Mouse (Mus musculus) hindbrain, embryonic 13.5 days (tissue): Measurements from ENCODE around the gene Lrrc46. TPM values are rescaled to one million over a fixed set of nuclear protein-coding genes. Genes with fewer than 3 reads are reported as not detected.
A peak's percentile ranks its signal among the peaks of the same experiment; 100 is the strongest.

ENCODE experiments used
- ATAC-seq: fragments of 200-750 bp; cut with Nextera tagmentation; 2 replicates; pipeline ENCODE4 v1.8.0; 2017; ENCODE audit warnings: moderate TSS enrichment; ENCODE audit not compliant: low FRiP score
- H3K27ac ChIP-seq: fragments of 300-500 bp; sonication (generic); 2 replicates; pipeline ENCODE4 v1.5.1; 2015; ENCODE audit warnings: inconsistent platforms, mild to moderate bottlenecking, moderate library complexity
- H3K27me3 ChIP-seq: fragments of 300-500 bp; sonication (generic); 2 replicates; pipeline ENCODE4 v1.6.1; 2015; ENCODE audit warnings: mild to moderate bottlenecking, inconsistent platforms
- H3K36me3 ChIP-seq: fragments of 300-500 bp; sonication (generic); 2 replicates; pipeline ENCODE4 v1.6.1; 2015; ENCODE audit warnings: mild to moderate bottlenecking, inconsistent platforms
- H3K4me1 ChIP-seq: fragments of 300-500 bp; sonication (generic); replicated peaks from 2 replicates; pipeline ENCODE4 v1.6.1; 2015; ENCODE audit warnings: inconsistent platforms
- H3K4me2 ChIP-seq: fragments of 300-500 bp; sonication (generic); 2 replicates; pipeline ENCODE4 v1.6.1; 2015; ENCODE audit warnings: inconsistent platforms, mild to moderate bottlenecking, moderate library complexity
- H3K4me3 ChIP-seq: fragments of 300-500 bp; sonication (generic); 2 replicates; pipeline ENCODE4 v1.5.1; 2015; ENCODE audit warnings: mild to moderate bottlenecking, inconsistent platforms
- H3K9ac ChIP-seq: fragments of 300-500 bp; sonication (generic); 2 replicates; pipeline ENCODE4 v1.6.1; 2015; ENCODE audit warnings: mild to moderate bottlenecking, inconsistent platforms
- H3K9me3 ChIP-seq: fragments of 300-500 bp; sonication (generic); 2 replicates; pipeline ENCODE4 v1.6.1; 2016; ENCODE audit warnings: inconsistent platforms
- WGBS: fragments of 180-500 bp; shearing (Covaris S2); methylation state at CpG from one replicate; pipeline ENCODE4 v1.1.7; 2015; 5-methylcytosine and 5-hydroxymethylcytosine counted together
- polyA plus RNA-seq: library from polyadenylated mRNA; unstranded; fragments of >200 nt; fragmentation: Nextera tagmentation; extraction: Ambion mirVana; gene quantifications from 2 replicates; pipeline ENCODE4 v1.2.1, GENCODE M21; 2015

Lrrc46 gene
- polyA plus RNA-seq, 1 experiment from 2014 or later, result 5.6 TPM

- H3K36me3 ChIP-seq, result peaks cover 43% of the 10 kb centered on the region
- no peak overlapping the region for H3K9ac ChIP-seq
- H3K9me3 ChIP-seq, result no peaks in the 10 kb centered on the region
- no peak for ATAC-seq
- H3K4me1 ChIP-seq, result no peaks in the 10 kb centered on the region
- H3K27me3 ChIP-seq, result no peaks in the 10 kb centered on the region
- no peak overlapping the region for H3K27ac ChIP-seq
- H3K4me2 ChIP-seq, result no peak overlapping the region
- WGBS, result 47% methylated on average over 22 of the region's 22 CpGs
- H3K4me3 ChIP-seq, result no peak overlapping the region
Measured at GRCm38 (mm10) chr11:97066656-97067360, 25.6 kb upstream of the Lrrc46 start.

GRCm38 (mm10) chr11:97065538-97066295 lies 24.5 kb upstream of the Lrrc46 start:
- 89% methylated on average over 12 of the region's 12 CpGs for WGBS
- H3K36me3 ChIP-seq, result peaks cover 53% of the 10 kb centered on the region
- no peak overlapping the region for H3K27ac ChIP-seq
- H3K9ac ChIP-seq, result no peak overlapping the region
- H3K4me3 ChIP-seq, result no peak overlapping the region
- no peak for ATAC-seq
- H3K27me3 ChIP-seq, result no peaks in the 10 kb centered on the region
- no peak overlapping the region for H3K4me2 ChIP-seq
- H3K4me1 ChIP-seq, result no peaks in the 10 kb centered on the region
- H3K9me3 ChIP-seq, result no peaks in the 10 kb centered on the region

- H3K4me1 ChIP-seq, result no peaks in the 10 kb centered on the region
- peaks cover 72% of the 10 kb centered on the region for H3K36me3 ChIP-seq
- 94% methylated on average over 3 of the region's 3 CpGs for WGBS
- H3K4me3 ChIP-seq, result no peak overlapping the region
- H3K27me3 ChIP-seq, result no peaks in the 10 kb centered on the region
- H3K9ac ChIP-seq, result no peak overlapping the region
- no peak for ATAC-seq
- peak overlapping the region; percentile 25; the same call in 1 of the 2 replicates for H3K27ac ChIP-seq
- H3K9me3 ChIP-seq, result no peaks in the 10 kb centered on the region
- no peak overlapping the region for H3K4me2 ChIP-seq
Measured at GRCm38 (mm10) chr11:97063921-97064295, 22.7 kb upstream of the Lrrc46 start.

GRCm38 (mm10) chr11:97063274-97063920 lies 22.2 kb upstream of the Lrrc46 start:
- H3K4me1 ChIP-seq, result no peaks in the 10 kb centered on the region
- H3K36me3 ChIP-seq, result peaks cover 72% of the 10 kb centered on the region
- no peaks in the 10 kb centered on the region for H3K9me3 ChIP-seq
- no peak overlapping the region for H3K4me2 ChIP-seq
- ATAC-seq, result no peak
- H3K9ac ChIP-seq, result no peak overlapping the region; the same call in 1 of the 2 replicates
- 49% methylated on average over 9 of the region's 9 CpGs for WGBS
- H3K27me3 ChIP-seq, result no peaks in the 10 kb centered on the region
- H3K27ac ChIP-seq, result peak overlapping the region; percentile 25; the same call in 1 of the 2 replicates
- H3K4me3 ChIP-seq, result no peak overlapping the region

GRCm38 (mm10) chr11:97052219-97052646 lies 11.0 kb upstream of the Lrrc46 start:
- peaks cover 29% of the 10 kb centered on the region for H3K4me1 ChIP-seq
- ATAC-seq, result no peak
- H3K4me2 ChIP-seq, result peak overlapping the region; percentile 98
- H3K27ac ChIP-seq, result no peak overlapping the region
- H3K4me3 ChIP-seq, result no peak overlapping the region
- no peaks in the 10 kb centered on the region for H3K9me3 ChIP-seq
- 43% methylated on average over 11 of the region's 11 CpGs for WGBS
- peaks cover 60% of the 10 kb centered on the region for H3K36me3 ChIP-seq
- H3K27me3 ChIP-seq, result no peaks in the 10 kb centered on the region
- H3K9ac ChIP-seq, result peak overlapping the region; percentile 91; the same call in 1 of the 2 replicates

GRCm38 (mm10) chr11:97050944-97051586 lies 9.9 kb upstream of the Lrrc46 start:
- Histone ChIP-seq H3K4me3 (peak overlapping the region; percentile 78), H3K4me1 (peaks cover 29% of the 10 kb centered on the region), H3K4me2 (peak overlapping the region; percentile 98), H3K9me3 (no peaks in the 10 kb centered on the region), H3K9ac (peak overlapping the region; percentile 91), H3K27ac (peak overlapping the region; percentile 83), H3K27me3 (no peaks in the 10 kb centered on the region), H3K36me3 (peaks cover 56% of the 10 kb centered on the region)
- peak; percentile 11; the same call in 1 of the 2 replicates for ATAC-seq
- WGBS, result 22% methylated on average over 13 of the region's 13 CpGs

GRCm38 (mm10) chr11:97050216-97050943 lies 9.2 kb upstream of the Lrrc46 start, which contains the start of gene Osbpl7:
Gene Osbpl7 (plus strand): TSS chr11:97050628.
- H3K4me2 ChIP-seq, result peak within 1 kb of the TSS; percentile 98
- 6% methylated on average over 18 of the region's 18 CpGs for WGBS
- no peaks in the 10 kb centered on the region for H3K9me3 ChIP-seq
- ATAC-seq, result peak; percentile 82
- peak within 1 kb of the TSS; percentile 91 for H3K9ac ChIP-seq
- H3K36me3 ChIP-seq, result peaks cover 54% of the 10 kb centered on the region
- H3K27ac ChIP-seq, result peak within 1 kb of the TSS; percentile 83
- H3K27me3 ChIP-seq, result no peaks in the 10 kb centered on the region
- peak within 1 kb of the TSS; percentile 78 for H3K4me3 ChIP-seq
- H3K4me1 ChIP-seq, result peaks cover 29% of the 10 kb centered on the region

- Histone ChIP-seq H3K36me3 (peaks cover 52% of the 10 kb centered on the region), H3K4me2 (no peak overlapping the region), H3K27ac (no peak overlapping the region), H3K9ac (peak overlapping the region; percentile 91; the same call in 1 of the 2 replicates), H3K27me3 (no peaks in the 10 kb centered on the region), H3K9me3 (no peaks in the 10 kb centered on the region), H3K4me3 (no peak overlapping the region), H3K4me1 (peaks cover 29% of the 10 kb centered on the region)
- 83% methylated on average over 6 of the region's 6 CpGs for whole genome bisulfite sequencing
- ATAC-seq, result no peak
Measured at GRCm38 (mm10) chr11:97049492-97050085, 8.4 kb upstream of the Lrrc46 start.

- H3K4me2 ChIP-seq, result no peak overlapping the region
- peaks cover 50% of the 10 kb centered on the region for H3K36me3 ChIP-seq
- H3K27me3 ChIP-seq, result no peaks in the 10 kb centered on the region
- ATAC-seq, result no peak
- H3K4me1 ChIP-seq, result peaks cover 31% of the 10 kb centered on the region
- H3K9me3 ChIP-seq, result no peaks in the 10 kb centered on the region
- no peak overlapping the region for H3K4me3 ChIP-seq
- WGBS, result 86% methylated on average over 8 of the region's 8 CpGs
- no peak overlapping the region for H3K27ac ChIP-seq
- H3K9ac ChIP-seq, result no peak overlapping the region
Measured at GRCm38 (mm10) chr11:97048090-97048650, 7.0 kb upstream of the Lrrc46 start.

GRCm38 (mm10) chr11:97045861-97046260 lies 4.7 kb upstream of the Lrrc46 start:
- H3K9ac ChIP-seq, result no peak overlapping the region
- H3K4me3 ChIP-seq, result no peak overlapping the region
- H3K9me3 ChIP-seq, result no peaks in the 10 kb centered on the region
- H3K27me3 ChIP-seq, result no peaks in the 10 kb centered on the region
- H3K36me3 ChIP-seq, result peaks cover 42% of the 10 kb centered on the region
- H3K27ac ChIP-seq, result no peak overlapping the region
- H3K4me2 ChIP-seq, result no peak overlapping the region
- peaks cover 28% of the 10 kb centered on the region for H3K4me1 ChIP-seq
- no peak for ATAC-seq
- 79% methylated on average over 7 of the region's 7 CpGs for WGBS

- no peak overlapping the region for H3K4me2 ChIP-seq
- no peak overlapping the region for H3K9ac ChIP-seq
- peaks cover 42% of the 10 kb centered on the region for H3K36me3 ChIP-seq
- peaks cover 26% of the 10 kb centered on the region for H3K4me1 ChIP-seq
- no peak for ATAC-seq
- H3K27me3 ChIP-seq, result no peaks in the 10 kb centered on the region
- H3K9me3 ChIP-seq, result no peaks in the 10 kb centered on the region
- no peak overlapping the region for H3K27ac ChIP-seq
- no peak overlapping the region for H3K4me3 ChIP-seq
- WGBS, result 97% methylated on average over 8 of the region's 8 CpGs
Measured at GRCm38 (mm10) chr11:97044902-97045301, 3.7 kb upstream of the Lrrc46 start.
